Mouse (Mus musculus) MEL-GATA-1-ER (cell line): ENCODE results near the gene Olfr522.

ENCODE experiments used
- DNase-seq: peaks from one replicate; pipeline ENCODE4 v3.0.0-alpha.2; 2012; ENCODE audit warnings: low read depth; ENCODE audit errors: extremely low read depth

Gene Olfr522

DNA sequence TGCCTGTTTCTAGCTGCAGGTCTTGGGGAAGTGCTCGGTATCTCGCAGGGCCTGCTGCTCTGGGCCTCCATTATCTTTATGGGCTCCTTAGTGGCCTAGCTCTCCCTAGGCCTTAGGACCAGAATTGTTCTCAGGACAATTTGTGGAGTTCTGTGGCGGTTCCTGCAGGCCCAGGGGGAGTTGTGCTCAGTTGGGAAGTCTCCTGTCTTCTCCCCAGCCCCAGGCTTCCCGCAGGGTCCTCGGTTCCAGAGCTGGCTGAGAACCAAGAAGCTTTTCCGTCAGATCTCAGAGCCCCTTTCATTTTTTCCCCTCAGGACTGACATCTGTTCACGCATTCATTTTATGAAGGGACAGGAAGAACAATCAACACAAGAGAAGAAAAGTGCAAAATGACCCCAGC is at the start of gene Olfr522:
Gene Olfr522 (minus strand): TSS at position 101 of the 400 bp plus-strand sequence.
- DNase-seq: no peak

DNA sequence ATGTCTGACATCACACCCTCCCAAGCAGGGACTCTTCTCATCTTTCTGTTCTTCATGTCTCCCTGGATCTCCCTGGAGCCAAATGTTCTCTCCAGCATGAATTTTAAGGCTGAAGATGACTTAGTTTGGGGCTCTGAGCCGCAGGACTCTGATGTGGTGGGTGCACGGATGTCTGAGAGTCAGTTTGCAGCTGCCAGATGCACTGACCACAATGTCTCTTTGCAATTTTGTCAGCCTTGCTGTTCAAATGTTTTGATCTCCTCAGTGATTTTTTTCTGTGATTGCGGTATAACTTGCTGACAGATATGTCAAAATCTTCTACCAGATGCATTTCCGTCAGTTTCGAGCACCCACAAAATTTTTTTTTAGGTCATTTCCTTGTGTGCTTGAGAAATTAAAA is 49.3 kb upstream of the Olfr522 start:
- no peak for DNase-seq

DNA sequence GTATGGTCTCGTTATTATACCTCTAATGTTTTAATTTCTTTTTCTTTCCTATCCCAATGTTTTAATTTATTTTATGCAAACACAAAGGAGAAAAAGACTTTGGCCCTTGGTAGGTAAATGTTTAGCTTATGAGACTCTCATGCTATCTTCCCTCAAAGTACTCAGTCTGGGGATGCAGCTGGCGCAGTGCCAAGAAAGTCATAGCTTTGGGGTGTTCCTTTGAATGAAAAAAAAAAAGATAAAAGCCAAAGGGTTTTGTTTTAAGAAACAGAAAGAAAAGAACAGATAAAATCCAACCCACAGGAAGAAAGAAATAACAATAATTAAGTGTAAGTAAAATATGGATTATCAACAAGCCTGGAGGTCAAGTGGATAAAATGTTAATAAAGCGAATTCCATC is 44.1 kb upstream of the Olfr522 start:
- DNase-seq: no peak

DNA sequence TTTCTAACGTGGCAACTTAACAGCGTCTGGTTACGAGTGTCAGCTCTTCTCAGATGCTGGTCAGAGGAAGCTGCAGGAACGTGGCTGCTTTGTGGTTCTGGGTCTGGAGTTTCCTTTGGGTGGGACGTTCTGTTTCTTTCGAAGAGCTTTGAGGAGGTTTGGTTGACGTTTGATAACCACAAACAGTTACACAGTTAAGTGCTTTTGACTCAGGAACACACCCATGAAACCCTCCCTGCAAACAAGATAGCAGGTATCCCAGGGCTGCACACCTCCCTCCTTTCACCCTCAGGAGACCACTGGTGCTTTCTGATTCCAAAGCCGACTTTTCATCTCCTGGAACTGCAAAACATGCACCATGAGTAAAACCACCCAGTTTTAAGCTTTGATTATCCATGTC is 43.6 kb upstream of the Olfr522 start:
- DNase-seq: no peak

DNA sequence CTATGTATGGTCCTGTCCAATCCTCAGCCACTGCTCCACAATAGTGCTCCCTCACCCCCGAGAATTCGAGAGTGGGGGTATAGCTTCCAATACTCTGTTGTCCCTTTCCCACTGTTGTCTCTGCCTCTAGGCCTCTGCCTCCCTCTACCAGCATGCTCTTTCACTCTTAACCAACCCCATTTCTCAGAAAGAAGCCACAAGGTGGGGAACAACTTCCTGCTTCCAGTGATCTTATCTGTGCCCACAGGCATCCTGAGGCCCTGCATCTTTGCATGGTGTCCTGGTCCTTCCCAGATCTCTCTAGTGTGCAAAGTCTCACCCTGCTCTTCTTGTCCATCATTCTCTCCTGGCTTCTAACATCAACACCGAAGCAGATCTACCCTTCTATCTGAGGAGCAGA is 42.3 kb upstream of the Olfr522 start:
- DNase-seq: no peak

DNA sequence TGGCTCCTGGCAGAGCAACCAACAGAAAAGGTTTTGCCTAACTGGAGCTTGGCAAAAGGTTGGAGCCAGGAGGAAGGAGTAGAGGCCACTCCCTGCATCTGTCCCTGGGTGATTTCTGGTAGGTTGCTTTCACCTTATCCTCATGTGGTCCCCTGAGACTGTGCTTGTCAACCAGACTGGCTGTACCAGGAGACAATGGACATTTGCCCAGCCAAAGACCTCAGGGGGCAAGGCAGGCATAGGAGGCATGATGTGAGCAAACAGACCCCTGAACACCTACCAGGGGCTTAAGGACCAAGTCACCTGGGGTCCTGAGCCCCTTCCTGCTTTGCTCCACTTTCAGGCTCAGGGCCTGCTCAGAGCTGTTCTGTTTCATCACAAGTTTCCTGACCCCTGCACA is 41.3 kb upstream of the Olfr522 start, which contains the start of gene Olfr524:
Gene Olfr524 (minus strand): TSS at position 101 of the 400 bp plus-strand sequence.
- no peak for DNase-seq

DNA sequence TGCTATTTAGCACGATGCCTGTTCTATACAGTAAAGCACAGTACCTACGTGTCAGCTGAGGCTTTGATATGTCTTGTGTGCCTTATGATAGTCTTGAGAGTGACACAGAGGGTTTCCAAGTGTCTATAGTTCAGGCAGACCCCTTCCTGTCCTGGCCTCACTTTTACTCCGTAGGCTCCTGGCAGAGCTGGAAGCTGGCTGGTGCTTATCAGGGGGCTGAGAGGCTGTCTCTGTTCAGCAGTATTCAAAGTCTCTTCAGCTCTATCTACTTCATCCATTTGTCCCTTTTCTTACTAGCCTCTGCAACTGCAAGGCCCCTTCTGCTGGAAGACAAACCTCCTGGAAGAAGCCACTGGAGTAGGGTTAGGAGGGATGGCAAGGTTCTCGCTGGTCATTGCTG is 36.5 kb upstream of the Olfr522 start:
- no peak for DNase-seq

DNA sequence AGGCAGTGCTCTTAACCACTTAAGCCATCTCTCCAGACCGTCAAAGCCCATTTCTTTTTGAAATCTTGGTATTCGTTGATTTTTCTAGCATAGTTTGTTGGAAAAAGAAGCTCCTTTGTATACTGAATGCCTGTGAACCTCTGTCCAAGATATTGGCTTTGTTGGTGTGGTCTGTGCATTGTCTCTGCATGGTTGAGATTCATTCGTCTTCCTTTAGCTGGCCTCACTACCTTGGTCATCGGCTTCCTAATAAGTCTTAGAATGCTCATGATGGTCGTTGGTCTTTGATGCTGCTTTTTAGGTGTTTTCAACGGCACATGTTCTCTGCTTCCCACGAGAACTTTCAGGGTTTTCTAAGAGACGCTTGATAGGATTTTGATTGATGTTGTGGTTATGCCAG is 31.4 kb upstream of the Olfr522 start:
- DNase-seq: no peak

DNA sequence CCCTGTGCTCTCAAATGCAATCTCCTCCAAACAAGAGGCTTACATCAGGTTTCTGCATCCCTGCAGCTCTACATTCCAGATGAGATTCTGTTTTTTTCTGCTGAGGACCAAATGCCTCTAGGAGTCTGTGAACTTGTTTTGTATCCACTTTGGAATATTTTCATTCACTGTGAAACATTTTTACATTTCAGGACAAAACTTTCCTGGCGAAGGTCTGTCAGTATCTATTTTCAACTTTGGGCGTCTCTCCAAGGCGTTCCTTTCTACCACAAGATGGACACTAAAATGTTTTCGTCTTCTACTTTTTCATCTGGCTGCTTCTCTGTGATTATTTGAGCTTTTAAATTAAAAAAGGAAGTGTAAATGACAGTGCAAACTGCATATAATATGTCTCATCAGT is 29.5 kb upstream of the Olfr522 start:
- no peak for DNase-seq

DNA sequence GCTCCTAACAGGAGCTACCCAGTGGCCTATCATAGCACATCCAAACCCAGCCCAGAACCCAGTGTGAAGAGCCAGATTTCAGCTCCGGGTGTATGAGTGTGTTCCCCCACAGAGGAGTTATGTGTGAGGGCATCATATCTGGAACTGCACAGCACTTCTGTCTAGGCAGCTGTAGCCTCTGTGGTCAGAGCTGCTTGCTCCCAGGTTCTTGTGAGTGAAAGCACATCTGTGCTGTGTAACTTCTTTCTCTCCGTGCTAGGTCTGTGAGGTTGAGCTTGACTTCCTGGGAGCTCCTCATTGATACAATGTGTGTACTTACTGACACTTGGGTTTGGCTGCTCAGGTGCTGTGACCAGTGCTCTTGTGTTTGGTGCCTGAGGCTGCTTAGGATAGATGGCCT is 28.3 kb upstream of the Olfr522 start:
- no peak for DNase-seq

DNA sequence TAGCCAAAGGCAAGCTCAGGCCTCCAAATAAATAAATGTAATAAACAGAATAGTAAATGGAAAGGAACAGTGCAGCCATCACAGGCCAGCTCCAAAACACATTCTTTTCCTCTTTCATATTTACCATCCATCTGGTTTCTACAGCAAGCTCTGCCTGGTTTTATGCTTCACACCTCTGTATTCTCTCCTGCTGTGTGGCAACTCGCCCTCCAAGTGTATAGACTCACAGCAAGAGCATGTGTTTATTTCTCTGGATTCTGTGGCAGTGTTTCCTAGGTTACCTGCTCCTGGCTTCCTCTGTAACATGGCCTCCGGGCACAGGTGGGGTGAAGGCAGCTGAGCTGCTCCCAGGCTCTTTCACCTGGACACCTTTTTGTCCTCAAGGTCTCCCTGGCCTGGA is 27.9 kb upstream of the Olfr522 start:
- DNase-seq: no peak

DNA sequence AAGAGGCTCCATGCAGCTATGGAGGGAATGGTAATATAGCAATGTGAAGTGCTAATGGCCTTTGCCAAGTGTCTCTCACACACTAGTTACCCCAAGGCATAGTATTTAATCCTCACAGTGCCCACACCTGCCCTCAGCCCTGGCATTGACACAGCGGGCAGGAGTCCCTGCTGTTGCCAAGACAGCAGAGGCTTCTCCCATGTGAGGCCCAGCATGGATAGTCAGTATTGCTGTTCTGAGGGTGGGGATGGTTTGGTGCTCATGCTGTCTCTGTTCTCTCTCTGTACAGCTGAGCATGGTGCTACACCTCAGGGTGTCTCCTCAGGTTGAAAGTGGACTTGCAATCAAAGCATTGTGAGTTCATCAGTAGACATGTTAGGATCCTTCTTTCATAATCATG is 25.9 kb upstream of the Olfr522 start:
- no peak for DNase-seq

DNA sequence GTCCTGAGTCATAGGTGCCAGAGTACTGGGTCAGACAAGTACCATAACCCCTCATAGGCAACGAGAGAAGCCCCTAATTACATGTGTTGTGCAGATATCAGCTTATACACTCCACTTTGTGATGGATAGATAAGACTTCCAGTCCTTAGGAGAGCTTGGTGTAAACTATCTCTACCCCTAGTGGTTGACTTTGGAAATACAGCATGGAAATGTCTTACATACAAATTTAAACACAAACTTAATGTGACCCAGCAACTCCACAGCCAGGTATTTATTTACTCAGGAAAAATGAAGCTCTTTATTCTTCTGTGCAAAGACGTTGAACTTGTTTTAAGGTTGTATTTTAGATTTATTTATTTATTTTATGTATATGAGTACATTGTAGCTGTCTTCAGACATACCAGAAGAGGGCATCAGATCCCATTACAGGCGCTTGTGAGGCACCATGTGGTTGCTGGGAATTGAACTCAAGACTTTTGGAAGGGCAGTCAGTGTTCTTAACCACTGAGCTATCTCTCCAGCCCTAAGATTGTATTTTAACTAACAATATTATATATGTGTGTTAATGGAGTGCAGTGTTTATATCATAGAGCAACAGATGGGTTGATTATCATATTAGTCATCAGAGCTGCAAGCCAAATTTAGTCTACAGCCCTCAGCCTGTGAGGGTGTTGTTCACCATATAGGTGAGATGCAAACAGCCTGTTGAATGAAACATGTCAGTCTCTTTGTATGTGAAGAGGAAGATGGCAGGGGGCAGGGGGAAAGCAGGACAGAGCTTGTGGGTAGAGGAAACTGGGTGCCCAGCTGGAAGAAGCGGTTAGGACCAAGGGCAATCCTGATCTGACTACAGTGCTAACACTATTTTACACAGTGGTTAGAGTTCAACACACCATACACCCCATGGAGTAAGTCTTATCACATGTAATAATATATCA is 24.1 kb upstream of the Olfr522 start:
- no peak for DNase-seq

DNA sequence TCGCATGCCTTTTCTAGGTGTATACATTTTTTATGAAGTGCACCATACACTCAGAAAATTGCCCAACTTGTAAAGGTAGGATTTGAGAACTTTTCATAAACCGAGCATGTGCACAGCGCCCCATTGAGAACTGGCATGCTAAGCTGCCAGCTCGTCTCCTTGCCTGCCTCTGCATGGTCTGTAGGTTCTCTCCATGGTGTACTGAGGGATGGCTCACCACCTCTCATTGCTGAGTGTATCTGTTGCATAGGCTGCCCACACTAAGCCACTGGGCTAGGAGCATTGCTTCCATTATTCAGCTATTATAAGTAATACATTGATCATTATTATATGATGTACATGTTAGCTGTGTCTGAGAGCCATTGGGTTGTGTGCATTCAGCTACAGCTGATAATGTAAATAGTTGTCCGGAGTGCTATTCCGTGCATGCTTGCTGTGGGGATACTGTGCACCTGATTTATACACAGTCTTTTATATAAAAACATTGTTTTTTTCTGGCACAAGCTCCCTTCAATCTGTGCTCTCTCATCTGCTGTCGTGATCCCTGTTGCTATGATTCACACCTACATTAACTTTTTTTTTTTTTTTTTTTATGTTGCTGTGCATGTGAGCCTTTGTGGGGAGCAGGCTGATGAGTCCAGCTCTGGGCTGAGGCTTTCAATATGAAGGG is 23.3 kb upstream of the Olfr522 start:
- no peak for DNase-seq

DNA sequence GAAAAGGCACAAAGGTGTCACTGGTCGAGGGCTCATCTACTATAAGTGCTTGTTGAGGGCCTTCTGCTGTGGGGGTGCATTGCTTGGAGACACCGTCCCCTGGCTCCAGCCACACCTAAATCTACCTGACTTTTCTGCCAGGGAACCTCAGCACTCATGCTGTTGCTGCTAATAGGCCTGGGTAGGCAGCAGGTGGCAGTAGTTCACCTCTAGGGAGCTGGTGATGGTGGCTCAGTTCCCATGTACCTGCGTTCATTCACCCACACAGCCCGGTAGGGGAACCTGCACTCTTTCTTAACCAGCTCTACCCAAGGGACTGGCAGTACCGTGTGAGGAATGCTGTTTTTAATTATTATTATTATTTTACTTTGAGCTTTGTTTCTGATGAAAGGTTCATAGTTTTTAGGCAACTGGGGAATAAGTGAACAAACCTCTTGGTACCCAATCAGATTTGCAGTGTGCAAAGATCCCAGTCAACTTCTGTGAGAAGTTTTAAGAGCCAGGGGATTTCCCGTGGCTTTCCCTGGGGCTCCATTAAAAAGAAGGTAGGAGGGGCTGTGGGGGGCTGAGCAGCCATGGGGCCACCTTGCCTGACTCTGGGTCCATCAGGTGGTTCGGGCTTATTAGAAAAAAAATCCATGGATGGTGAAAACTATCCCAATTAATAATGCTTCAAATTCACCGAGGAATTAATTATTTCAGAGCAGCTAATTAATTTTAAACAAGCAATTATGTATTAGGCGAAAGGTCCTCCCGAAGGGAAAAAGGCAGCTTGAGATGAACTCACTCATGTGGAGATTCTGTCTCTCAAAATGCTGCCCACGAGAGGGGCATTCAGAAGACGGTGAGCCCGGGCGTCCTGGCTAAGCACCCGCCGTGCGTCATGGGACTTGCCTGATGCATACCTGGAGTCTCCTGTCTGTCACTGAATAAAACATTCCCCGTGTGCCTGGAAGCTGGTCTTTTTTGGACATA is 22.4 kb upstream of the Olfr522 start:
- no peak for DNase-seq

DNA sequence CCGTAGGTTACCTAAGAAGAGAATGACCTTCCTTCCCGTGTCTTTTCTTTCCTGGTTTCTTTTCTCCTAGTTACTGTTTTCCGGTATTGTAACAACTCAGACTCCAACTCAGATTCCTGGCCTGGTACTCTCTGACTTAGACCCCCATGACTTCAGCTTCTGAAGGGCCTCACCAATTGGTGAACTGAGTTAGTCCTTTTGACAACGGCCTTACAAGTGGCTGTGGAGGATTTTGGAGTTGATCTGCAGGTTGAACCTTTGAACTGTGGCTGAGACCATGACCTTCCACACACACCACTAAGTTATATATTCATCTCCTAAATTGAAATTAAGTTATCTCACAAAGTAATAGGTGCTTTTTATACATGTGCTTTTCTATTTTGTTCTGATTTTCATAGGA is 19.6 kb upstream of the Olfr522 start:
- no peak for DNase-seq

DNA sequence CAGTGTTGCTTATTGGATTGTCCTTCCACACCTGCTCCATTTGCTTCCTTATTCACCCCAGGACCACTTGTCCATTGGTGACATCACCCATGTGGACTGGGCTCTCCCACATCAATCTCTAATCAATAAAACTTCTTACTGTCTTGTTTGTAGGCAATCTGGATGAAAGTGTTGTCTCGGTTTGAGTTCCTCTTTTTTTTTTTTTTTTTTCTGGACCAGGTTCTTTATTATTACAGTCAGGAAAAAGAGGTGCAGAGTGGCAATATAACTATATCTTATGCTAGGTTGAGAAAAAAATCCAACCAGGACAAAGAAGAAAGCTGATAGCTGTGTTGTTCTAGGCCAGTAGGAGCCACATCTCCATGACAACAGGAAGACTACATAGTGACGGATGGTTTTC is 16.1 kb upstream of the Olfr522 start:
- no peak for DNase-seq

DNA sequence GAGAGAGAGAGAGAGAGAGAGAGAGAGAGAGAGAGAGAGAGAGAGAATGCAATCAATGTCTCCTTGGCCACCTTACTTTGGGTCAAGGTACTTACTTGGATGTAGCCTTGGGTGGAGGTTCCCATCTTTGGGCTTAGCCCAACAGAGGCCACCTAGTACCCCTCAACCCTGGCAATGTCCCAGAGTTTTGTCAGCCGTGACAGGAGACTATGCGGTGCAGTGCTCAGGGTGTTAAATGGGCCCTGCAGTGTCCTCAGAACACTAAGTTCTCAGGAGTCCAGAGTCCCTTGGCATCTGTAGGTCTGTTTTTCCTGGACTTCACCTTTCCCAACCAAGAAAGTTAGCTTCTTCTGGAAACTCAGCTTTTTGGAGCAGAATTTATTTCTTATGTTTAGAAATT is 14.6 kb upstream of the Olfr522 start:
- no peak for DNase-seq

DNA sequence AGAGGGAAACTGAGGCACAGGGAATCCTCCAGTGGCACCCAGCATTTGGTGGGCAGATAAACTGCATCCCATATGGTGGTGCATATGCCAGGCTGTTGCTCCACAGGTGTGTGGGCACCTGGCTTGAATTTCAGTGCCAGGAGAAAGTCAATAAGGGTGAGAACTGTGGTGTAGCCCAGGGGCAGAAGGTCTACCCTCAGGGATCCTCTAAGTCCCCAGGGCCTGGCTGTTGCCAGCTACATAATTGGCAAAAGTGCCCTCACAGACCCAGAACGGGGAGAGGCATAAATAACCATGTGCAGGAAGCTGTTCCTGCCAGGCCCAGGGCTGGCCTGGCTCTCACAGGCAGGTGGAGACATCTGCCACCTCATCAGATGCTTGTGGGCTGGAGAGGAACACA is 8.4 kb upstream of the Olfr522 start, which contains the start of gene Olfr523:
Gene Olfr523 (plus strand): TSS at position 282 of the 400 bp plus-strand sequence.
- no peak for DNase-seq

DNA sequence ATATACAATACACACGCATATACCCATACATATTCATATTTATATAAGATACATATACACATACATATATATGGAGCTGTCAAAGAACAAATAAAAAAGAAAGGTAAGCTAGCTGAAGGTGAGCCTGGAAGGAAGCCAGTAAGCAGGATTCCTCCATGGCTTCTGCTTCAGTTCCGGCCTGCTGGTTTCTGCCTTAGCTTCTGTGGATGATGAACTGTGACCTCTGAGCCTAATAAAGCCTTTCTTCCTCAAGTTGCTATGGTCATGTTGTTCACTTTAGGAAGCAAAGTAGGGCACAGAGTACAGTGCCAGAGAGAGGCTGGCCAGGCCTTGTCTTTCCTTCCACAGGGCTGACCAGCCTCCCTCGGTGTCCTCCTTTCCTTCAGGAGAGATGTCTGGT is 6.3 kb upstream of the Olfr522 start:
- DNase-seq: no peak

DNA sequence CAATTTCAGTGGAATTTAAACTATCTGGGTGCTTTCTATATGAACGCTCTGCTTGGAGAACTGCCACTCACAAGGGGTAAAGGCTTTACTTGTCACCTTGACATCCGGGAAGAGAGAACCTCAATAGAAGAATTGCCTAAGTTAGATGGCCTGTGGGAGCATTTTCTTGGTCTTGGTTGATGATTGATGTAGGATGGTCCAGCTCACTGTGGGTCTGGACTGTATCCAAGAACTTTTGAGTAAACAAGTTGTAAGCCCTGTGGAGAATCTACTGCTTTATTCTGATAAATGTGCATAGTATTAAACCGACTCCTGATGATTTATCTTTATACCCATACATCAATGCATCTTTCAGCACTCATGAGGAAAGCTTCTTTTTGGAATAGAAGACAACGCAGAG is 4.8 kb upstream of the Olfr522 start:
- DNase-seq: no peak
